Mouse (Mus musculus): Measurements from ENCODE around the gene Gm5431. TPM values are rescaled to one million over a fixed set of nuclear protein-coding genes. Genes with fewer than 3 reads are reported as not detected.
A peak's percentile ranks its signal among the peaks of the same experiment; 100 is the strongest.
"Not testable (repeated sequence)": the region's sequence is repeated elsewhere in the genome, so short reads cannot be mapped to it uniquely, and the experiment has no call there.

The Gm5431 gene
- under 1 TPM; 0.13 to 0.42 TPM for total RNA-seq (2021)
- long read RNA-seq, experiment 1, partial matches to known transcripts, result 1 of 1 reads
- long read RNA-seq, experiment 1, other reads (novel, unspliced or antisense), result 0 of 1 reads
- long read RNA-seq, experiment 2, result 0 reads

DNA sequence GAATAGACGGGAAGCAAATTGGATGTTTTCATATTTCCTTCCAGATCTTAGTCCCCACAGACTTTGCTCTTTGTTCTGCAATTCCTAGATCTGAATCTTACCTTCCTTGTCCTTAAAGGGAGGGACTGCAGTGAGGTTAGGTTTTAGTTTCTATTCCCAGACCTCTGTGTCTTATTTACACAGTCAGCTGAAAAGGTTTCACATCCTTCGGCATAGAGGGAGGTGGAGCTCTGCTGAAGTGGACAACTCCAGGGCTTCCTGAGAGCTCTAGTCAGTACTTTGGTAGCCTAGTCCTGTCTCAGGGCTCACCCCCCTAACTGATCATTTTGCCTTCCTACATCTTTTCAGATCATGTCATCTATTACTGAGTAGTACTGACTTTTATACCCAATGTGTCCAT, at the start of gene Gm5431:
TSS of gene Gm5431 (minus strand) at position 194 of the 400 bp plus-strand sequence.
- Histone ChIP-seq H3K4me3 (peak within 1 kb of the TSS; percentile 26), H3K27ac (no peak within 1 kb of the TSS)
- no peak for TF ChIP-seq CTCF (IDR thresholded peaks at IDR 0.05)
- DNase-seq, result no peak
- intact Hi-C loops (cut with DNase I), result no loop called here

DNA sequence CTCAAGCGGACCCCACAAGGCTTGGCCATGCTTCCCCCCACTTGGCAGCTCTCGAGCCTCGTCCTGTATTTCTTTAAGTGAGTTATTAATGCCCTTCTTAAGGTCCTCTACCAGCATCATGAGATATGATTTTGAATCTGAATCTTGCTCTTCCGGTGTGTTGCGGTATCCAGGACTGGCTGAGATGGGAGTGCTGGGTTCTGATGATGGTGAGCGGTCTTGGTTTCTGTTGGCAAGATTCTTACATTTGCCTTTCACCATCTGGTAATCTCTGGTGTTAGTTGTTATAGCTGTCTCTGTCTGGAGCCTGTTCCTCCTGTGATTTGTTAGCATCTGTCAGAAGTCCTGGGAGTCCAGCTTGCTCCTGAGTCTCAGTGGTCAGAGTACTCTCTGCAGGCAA, 44.1 kb upstream of the Gm5431 start, which contains the start of gene Psme2b:
TSS of gene Psme2b (minus strand) at position 101 of the 400 bp plus-strand sequence.
- H3K27ac ChIP-seq; H3K4me3 ChIP-seq; DNase-seq; intact Hi-C loops (cut with DNase I): not testable (repeated sequence)

- DNase-seq; intact Hi-C loops (cut with DNase I); H3K27ac ChIP-seq; H3K4me3 ChIP-seq: not testable (repeated sequence)
These were observed 37.3 kb upstream of the Gm5431 start for GRCm38 (mm10) chr11:48939286-48939685.

- H3K27ac ChIP-seq; H3K4me3 ChIP-seq; intact Hi-C loops (cut with DNase I); DNase-seq: not testable (repeated sequence)
These were observed 33.3 kb upstream of the Gm5431 start for GRCm38 (mm10) chr11:48935291-48935690.

- intact Hi-C loops (cut with DNase I); H3K4me3 ChIP-seq; H3K27ac ChIP-seq; DNase-seq: not testable (repeated sequence)
These were observed 31.9 kb upstream of the Gm5431 start for GRCm38 (mm10) chr11:48933923-48934322.

DNA sequence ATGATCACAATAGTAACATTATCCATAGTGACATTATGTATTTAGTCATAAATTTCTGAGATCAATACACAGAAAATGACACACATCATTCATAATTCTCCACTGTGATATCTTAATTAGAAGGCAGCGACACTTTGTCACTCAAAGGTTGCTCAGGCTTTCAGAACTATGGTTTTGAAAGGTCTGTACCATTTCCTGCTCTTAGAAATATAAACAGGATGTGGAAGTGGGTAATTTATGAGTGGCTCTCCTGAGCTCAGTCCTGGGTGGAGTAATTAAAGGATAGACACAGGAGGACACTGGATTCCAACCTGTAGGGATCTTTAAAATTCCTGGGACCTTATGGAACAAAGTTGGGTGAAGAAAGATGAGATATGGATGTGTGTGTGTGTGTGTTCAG, 31.4 kb upstream of the Gm5431 start:
- H3K4me3 ChIP-seq; DNase-seq; intact Hi-C loops (cut with DNase I); H3K27ac ChIP-seq: not testable (repeated sequence)

DNA sequence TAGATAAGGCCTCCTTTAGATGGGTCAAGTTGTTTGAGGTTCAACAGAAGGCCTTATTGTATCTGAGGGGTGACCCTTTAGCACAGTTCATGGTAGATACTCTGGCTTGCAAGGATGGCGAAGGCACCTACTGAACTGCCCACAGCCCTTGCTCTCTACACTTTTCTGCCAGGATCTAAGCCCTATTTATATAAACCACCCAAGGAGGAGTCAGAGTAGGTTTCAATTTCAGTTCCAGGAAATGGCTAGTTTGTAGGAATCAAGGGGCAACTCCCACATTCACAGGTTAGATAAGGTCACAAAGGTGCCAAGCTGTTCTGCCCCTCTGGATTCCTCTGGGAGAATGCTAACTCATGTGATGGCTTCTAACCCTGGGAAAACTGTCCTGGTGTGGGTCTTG, 26.1 kb upstream of the Gm5431 start:
- H3K27ac ChIP-seq; intact Hi-C loops (cut with DNase I); DNase-seq; H3K4me3 ChIP-seq: not testable (repeated sequence)

DNA sequence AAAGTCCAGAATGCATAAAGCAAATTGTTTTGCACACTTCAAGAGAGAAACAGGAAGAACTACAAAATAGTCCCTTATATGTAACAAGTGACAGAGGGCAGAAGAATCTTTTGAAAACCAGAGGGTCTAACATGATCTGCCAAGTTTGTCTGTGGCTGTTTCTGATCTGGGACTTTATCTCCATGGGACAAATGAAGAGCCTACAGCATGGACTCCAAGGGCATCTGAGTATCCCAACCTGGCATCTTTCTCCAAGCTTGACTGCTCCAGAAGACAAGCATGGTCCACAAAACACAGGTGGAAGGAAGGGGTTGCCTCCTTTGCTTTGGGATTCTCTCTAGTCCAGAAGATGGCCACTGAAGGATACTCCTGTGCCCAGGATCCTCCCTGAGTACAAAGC, 24.4 kb upstream of the Gm5431 start:
- DNase-seq; intact Hi-C loops (cut with DNase I); H3K27ac ChIP-seq: not testable (repeated sequence)

DNA sequence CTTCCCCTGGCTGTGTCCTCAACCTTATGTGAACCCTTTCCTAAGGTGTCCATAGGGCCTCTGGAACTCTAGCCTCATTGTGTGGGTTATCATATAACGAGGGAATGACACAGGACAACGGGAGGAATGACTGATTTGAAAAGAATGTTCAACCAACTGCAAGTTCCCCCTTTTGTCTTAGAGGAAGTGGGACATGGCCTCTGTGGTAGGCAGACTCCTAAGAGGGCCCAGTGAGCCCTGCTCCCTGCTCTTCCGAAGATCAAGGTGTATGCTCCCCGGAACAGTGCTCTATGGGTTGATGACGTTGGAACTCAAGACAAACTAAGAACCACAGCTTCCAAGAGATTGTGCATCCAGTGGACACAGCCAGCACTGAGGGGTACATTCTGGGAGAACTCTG, 21.8 kb upstream of the Gm5431 start:
- intact Hi-C loops (cut with DNase I), result loop anchor here (5.0 kb wide), 2 partner anchors 73 to 153 kb away; partner anchors contain the start of gene Ifi47
- H3K4me3 ChIP-seq, H3K27ac ChIP-seq, DNase-seq: not testable (repeated sequence)

More for the DNA sequence above, 24.4 kb upstream of the Gm5431 start:
- not testable (repeated sequence) for H3K4me3 ChIP-seq

DNA sequence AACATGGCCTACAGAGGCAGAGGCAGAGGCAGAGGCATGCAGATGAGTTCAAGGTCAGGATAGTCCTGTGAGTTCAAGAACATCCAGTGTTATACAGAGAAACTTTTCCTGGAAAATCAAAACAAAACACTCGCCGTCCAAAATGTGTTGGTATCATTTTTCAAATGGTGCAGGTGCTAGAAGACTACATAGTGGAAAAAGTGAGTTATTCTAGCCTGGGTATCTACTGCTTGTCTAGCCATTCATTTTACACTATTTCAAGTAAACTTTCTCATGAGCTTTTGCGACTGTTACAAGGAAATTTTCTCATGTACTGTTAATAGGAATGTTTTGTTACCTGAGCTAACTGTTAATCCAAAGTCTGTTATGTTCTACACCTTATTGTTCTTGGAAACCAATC, 16.4 kb upstream of the Gm5431 start:
- intact Hi-C loops (cut with DNase I), result no loop called here
- Histone ChIP-seq H3K4me3 (no peak overlapping the region), H3K27ac (no peak overlapping the region)
- no peak for DNase-seq
- TF ChIP-seq CTCF (IDR thresholded peaks at IDR 0.05), result no peak

DNA sequence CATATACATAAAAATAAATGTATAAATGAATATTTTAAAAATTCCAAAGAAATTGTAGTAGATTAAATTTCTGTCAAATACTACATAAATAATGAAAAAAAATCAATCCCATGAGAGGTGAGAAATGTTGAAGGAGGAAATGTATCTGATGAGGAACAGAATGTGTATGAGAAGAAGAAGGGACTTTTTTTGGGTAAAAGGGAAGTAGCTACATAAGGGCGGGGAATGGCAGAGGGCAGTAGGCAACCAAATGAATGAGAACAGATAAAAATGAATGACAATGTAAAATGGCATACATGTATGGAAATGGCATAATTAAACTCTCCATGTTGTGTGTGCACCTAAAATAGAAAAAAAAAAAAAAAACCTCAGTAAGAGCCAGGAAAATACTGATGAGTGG, 11.6 kb upstream of the Gm5431 start:
- H3K27ac ChIP-seq, result no peak overlapping the region
- intact Hi-C loops (cut with DNase I), result no loop called here
- no peak overlapping the region for H3K4me3 ChIP-seq
- DNase-seq, result no peak
- TF ChIP-seq CTCF (IDR thresholded peaks at IDR 0.05), result no peak

DNA sequence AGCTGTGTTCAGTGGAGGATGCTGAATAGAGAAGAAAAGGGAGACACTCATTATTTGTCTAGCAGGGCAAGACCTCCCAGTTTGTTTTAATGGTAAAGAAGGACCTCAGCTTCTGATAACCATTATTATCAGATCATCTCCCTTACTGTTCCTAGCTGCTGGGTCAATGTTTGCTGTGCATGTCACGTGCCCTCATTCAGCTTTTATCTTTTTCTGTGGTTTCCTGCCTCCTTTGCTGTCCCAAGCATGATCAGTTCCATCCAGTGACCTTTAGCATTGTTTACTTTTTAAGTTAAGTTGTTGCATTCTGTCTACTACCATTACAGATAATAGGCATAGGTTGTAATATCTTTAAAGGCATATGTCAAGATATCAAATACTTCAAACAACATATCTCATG, 6.4 kb upstream of the Gm5431 start:
- DNase-seq, result no peak
- Histone ChIP-seq H3K27ac (no peak overlapping the region), H3K4me3 (no peak overlapping the region)
- intact Hi-C loops (cut with DNase I), result no loop called here
- TF ChIP-seq CTCF (IDR thresholded peaks at IDR 0.05), result no peak

DNA sequence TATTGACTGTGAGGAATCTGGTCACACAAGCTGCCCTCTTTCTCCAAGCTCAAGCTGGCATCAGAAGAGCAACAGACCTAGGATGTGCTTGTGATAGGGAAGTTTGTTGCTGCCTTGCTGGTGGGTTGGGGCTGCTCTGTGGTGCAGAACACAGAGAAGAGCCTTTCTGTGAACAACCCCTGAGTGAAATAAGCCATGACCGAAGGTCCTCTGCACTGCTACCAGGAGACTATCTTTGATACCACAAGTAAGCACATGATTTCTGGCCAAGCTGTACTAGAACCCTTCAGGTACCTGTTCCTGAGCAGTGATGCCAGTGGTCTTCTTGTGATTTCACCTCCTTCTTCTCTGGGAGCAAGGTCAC, 465 bp downstream of the Gm5431 start:
- H3K4me3 ChIP-seq, result peak overlapping the region; percentile 26
- H3K27ac ChIP-seq; DNase-seq; intact Hi-C loops (cut with DNase I): not testable (repeated sequence)

GRCm38 (mm10) chr11:48900654-48901566, 1.1 kb downstream of the Gm5431 start:
- H3K27ac ChIP-seq; DNase-seq; intact Hi-C loops (cut with DNase I); H3K4me3 ChIP-seq: not testable (repeated sequence)
